Mouse (Mus musculus) MEL (cell line): ENCODE data around the gene 2010300C02Rik. TPM values are rescaled to one million over a fixed set of nuclear protein-coding genes. Genes with fewer than 3 reads are reported as not detected.

Source experiments
- DNase-seq: peaks from one replicate; pipeline ENCODE4 v3.0.0; 2011; ENCODE audit warnings: low read depth, low spot score
- H3K27ac ChIP-seq: 2 replicates; pipeline ENCODE4 v1.5.1; 2012; ENCODE audit warnings: low read depth, mild to moderate bottlenecking, control low read depth, low read length, moderate library complexity; ENCODE audit not compliant: control insufficient read depth
- H3K27me3 ChIP-seq, 2 experiments: fragments of 150-350 bp in 1 of 2; sonication (generic) in 1 of 2; 2 replicates each; pipeline ENCODE4 v1.6.1; 2012; ENCODE audit warnings: low read length in 2 of 2, mild to moderate bottlenecking in 2 of 2, improper control_type of control experiment in 1 of 2, moderate library complexity in 1 of 2; ENCODE audit not compliant: insufficient read depth in 2 of 2, control insufficient read depth in 1 of 2
- H3K36me3 ChIP-seq, 2 experiments: 2 replicates each; pipeline ENCODE4 v1.6.1; 2012 to 2014; ENCODE audit warnings: low read length in 2 of 2, improper control_type of control experiment in 1 of 2, inconsistent platforms in 1 of 2, mild to moderate bottlenecking in 1 of 2; ENCODE audit not compliant: insufficient read depth in 2 of 2, control insufficient read depth in 1 of 2
- H3K4me1 ChIP-seq, 2 experiments: fragments of 150-350 bp in 1 of 2; sonication (generic) in 1 of 2; 2 replicates each; pipeline ENCODE4 v1.6.1; 2012; ENCODE audit warnings: low read length in 2 of 2, improper control_type of control experiment in 1 of 2, mild to moderate bottlenecking in 1 of 2; ENCODE audit not compliant: insufficient read depth in 2 of 2, control insufficient read depth in 1 of 2
- H3K4me3 ChIP-seq, 2 experiments: fragments of 150-350 bp in 1 of 2; sonication (generic) in 1 of 2; 2 replicates each; pipeline ENCODE4 v1.5.1; 2012; ENCODE audit warnings: low read depth in 2 of 2, low read length in 2 of 2, mild to moderate bottlenecking in 2 of 2, moderate library complexity in 2 of 2, control low read depth in 1 of 2, improper control_type of control experiment in 1 of 2; ENCODE audit not compliant: control insufficient read depth in 1 of 2, insufficient read depth in 1 of 2
- H3K79me2 ChIP-seq: 2 replicates; pipeline ENCODE4 v1.6.1; 2012; ENCODE audit warnings: mild to moderate bottlenecking, low read length, moderate library complexity; ENCODE audit not compliant: control insufficient read depth, poor library complexity, insufficient read depth
- H3K9ac ChIP-seq: 2 replicates; pipeline ENCODE4 v1.6.1; 2012; ENCODE audit warnings: low read depth, mild to moderate bottlenecking, control low read depth, low read length, moderate library complexity; ENCODE audit not compliant: control insufficient read depth, poor library complexity, severe bottlenecking
- H3K9me3 ChIP-seq: fragments of 150-350 bp; sonication (generic); replicated peaks from 2 replicates; pipeline ENCODE4 v1.6.1; 2012; ENCODE audit warnings: mild to moderate bottlenecking, low read length, improper control_type of control experiment, moderate library complexity; ENCODE audit not compliant: insufficient read depth
- CHD1 ChIP-seq: IDR thresholded peaks from 2 replicates; pipeline ENCODE4 v1.6.1; 2012; ENCODE audit warnings: low read depth, mild to moderate bottlenecking, inconsistent platforms, low read length, improper control_type of control experiment
- E2F4 ChIP-seq: IDR thresholded peaks from 2 replicates; pipeline ENCODE4 v1.6.1; 2011; ENCODE audit warnings: low read depth, low read length, improper control_type of control experiment, borderline replicate concordance
- ETS1 ChIP-seq: IDR thresholded peaks from 2 replicates; pipeline ENCODE4 v1.6.1; 2012; ENCODE audit warnings: low read depth, mild to moderate bottlenecking, inconsistent platforms, low read length, improper control_type of control experiment, moderate library complexity
- GABPA ChIP-seq: IDR thresholded peaks from 2 replicates; pipeline ENCODE4 v1.6.1; 2012; ENCODE audit warnings: low read depth, mild to moderate bottlenecking, inconsistent platforms, low read length, improper control_type of control experiment, moderate library complexity
- GATA1 ChIP-seq: IDR thresholded peaks from 2 replicates; pipeline ENCODE4 v1.6.1; 2011; ENCODE audit warnings: low read depth, low read length, improper control_type of control experiment
- HCFC1 ChIP-seq: IDR thresholded peaks from 2 replicates; pipeline ENCODE4 v1.6.1; 2012; ENCODE audit warnings: low read depth, mild to moderate bottlenecking, inconsistent platforms, low read length, improper control_type of control experiment, moderate library complexity
- JUND ChIP-seq: IDR thresholded peaks from 2 replicates; pipeline ENCODE4 v1.6.1; 2011; ENCODE audit warnings: low read depth, mild to moderate bottlenecking, improper control_type of control experiment, low read length
- KAT2A ChIP-seq: conservative IDR thresholded peaks from 2 replicates; pipeline ENCODE4 v1.6.1; 2012; ENCODE audit warnings: low read depth, low read length, improper control_type of control experiment, inconsistent platforms
- MAFK ChIP-seq: IDR thresholded peaks from 2 replicates; pipeline ENCODE4 v1.6.1; 2011; ENCODE audit warnings: low read depth, mild to moderate bottlenecking, low read length, improper control_type of control experiment, borderline replicate concordance
- MAZ ChIP-seq: IDR thresholded peaks from 2 replicates; pipeline ENCODE4 v1.6.1; 2012; ENCODE audit warnings: low read depth, mild to moderate bottlenecking, inconsistent platforms, low read length, improper control_type of control experiment
- MEF2A ChIP-seq: IDR thresholded peaks from 2 replicates; pipeline ENCODE4 v1.6.1; 2014; ENCODE audit warnings: low read depth, mild to moderate bottlenecking, inconsistent platforms, low read length, improper control_type of control experiment; ENCODE audit not compliant: poor library complexity, insufficient replicate concordance, severe bottlenecking; ENCODE audit errors: extremely low read depth
- MYB ChIP-seq: IDR thresholded peaks from 2 replicates; pipeline ENCODE4 v1.6.1; 2011; ENCODE audit warnings: mild to moderate bottlenecking, low read depth, low read length, improper control_type of control experiment
- MYC ChIP-seq: IDR thresholded peaks from 2 replicates; pipeline ENCODE4 v1.6.1; 2011; ENCODE audit warnings: low read depth, mild to moderate bottlenecking, low read length, improper control_type of control experiment, moderate library complexity
- NELFE ChIP-seq: IDR thresholded peaks from 2 replicates; pipeline ENCODE4 v1.6.1; 2011; ENCODE audit warnings: low read depth, low read length, improper control_type of control experiment
- POLR2A ChIP-seq, 2 experiments: IDR thresholded peaks; 2 replicates each; pipeline ENCODE4 v1.6.1; 2011 to 2012; ENCODE audit warnings: low read length in 2 of 2, mild to moderate bottlenecking in 2 of 2, control low read depth in 1 of 2, improper control_type of control experiment in 1 of 2, low read depth in 1 of 2, moderate library complexity in 1 of 2; ENCODE audit not compliant: control insufficient read depth in 1 of 2, insufficient read depth in 1 of 2, poor library complexity in 1 of 2
- POLR2AphosphoS2 ChIP-seq: IDR thresholded peaks from 2 replicates; pipeline ENCODE4 v1.6.1; 2011; ENCODE audit warnings: low read length, improper control_type of control experiment
- POLR2AphosphoS5 ChIP-seq: IDR thresholded peaks from 2 replicates; pipeline ENCODE4 v1.6.1; 2012; ENCODE audit warnings: low read depth, borderline replicate concordance, mild to moderate bottlenecking, inconsistent platforms, low read length, moderate library complexity, mixed read lengths
- RAD21 ChIP-seq: IDR thresholded peaks from 2 replicates; pipeline ENCODE4 v1.6.1; 2011; ENCODE audit warnings: mild to moderate bottlenecking, low read depth, low read length, improper control_type of control experiment
- SIN3A ChIP-seq: IDR thresholded peaks from 2 replicates; pipeline ENCODE4 v1.6.1; 2012; ENCODE audit warnings: low read length, improper control_type of control experiment, inconsistent platforms
- TBP ChIP-seq: IDR thresholded peaks from 2 replicates; pipeline ENCODE4 v1.8.0; 2011; ENCODE audit warnings: low read depth, low read length, improper control_type of control experiment
- TCF12 ChIP-seq: IDR thresholded peaks from 2 replicates; pipeline ENCODE4 v1.6.1; 2014; ENCODE audit warnings: low read depth, mild to moderate bottlenecking, inconsistent platforms, low read length, improper control_type of control experiment, moderate library complexity
- ZMIZ1 ChIP-seq: IDR thresholded peaks from 2 replicates; pipeline ENCODE4 v1.6.1; 2012; ENCODE audit warnings: low read depth, mild to moderate bottlenecking, inconsistent platforms, low read length, improper control_type of control experiment, moderate library complexity
- ZNF384 ChIP-seq: IDR thresholded peaks from 2 replicates; pipeline ENCODE4 v1.6.1; 2012; ENCODE audit warnings: low read depth, mild to moderate bottlenecking, inconsistent platforms, low read length, improper control_type of control experiment
- polyA plus RNA-seq, 2 experiments: library from polyadenylated mRNA; stranded (reverse) in 1 of 2; unstranded in 1 of 2; fragments of >175 nt in 1 of 2; fragments of >200 nt in 1 of 2; gene quantifications; 2 replicates each; pipeline versions ENCODE4 v1.2.1 to v1.2.4; 2012; ENCODE audit warnings: low replicate concordance in 2 of 2, low read depth in 1 of 2; ENCODE audit not compliant: insufficient read length in 2 of 2, insufficient read depth in 1 of 2, missing spikeins in 1 of 2
- total RNA-seq: library from RNA; depleted of rRNA; stranded (reverse); fragments of 300-350 nt; gene quantifications from 2 replicates; pipeline ENCODE4 v1.2.3, GENCODE M21; 2012

2010300C02Rik gene
- total and polyA plus RNA-seq, 3 experiments, result not detected

- TF ChIP-seq CHD1, result no peak
- TF ChIP-seq POLR2AphosphoS2, result no peak
- peak; percentile 82 for TF ChIP-seq TCF12
- no peak for TF ChIP-seq ZNF384
Observed at GRCm38 (mm10) chr1:37585809-37586480, 133.9 kb downstream of the 2010300C02Rik start (continued).

GRCm38 (mm10) chr1:37583795-37584464, 136.0 kb downstream of the 2010300C02Rik start:
- H3K4me1 ChIP-seq, result peaks cover 0 to 3% of the 10 kb centered on the region in 2 experiments; a peak in 1 of 4 replicates
- no peak for DNase-seq
- H3K9ac ChIP-seq, result no peak overlapping the region
- H3K36me3 ChIP-seq, result peaks cover 0 to 2% of the 10 kb centered on the region in 2 experiments; a peak in 1 of 4 replicates
- no peak for TF ChIP-seq JUND
- TF ChIP-seq TBP, result no peak
- TF ChIP-seq ZMIZ1, result no peak
- TF ChIP-seq MYB, result no peak
- no peak for TF ChIP-seq POLR2A (IDR thresholded peaks at IDR 0.05; ENCODE audit: control insufficient read depth in 1 of 2, insufficient read depth in 1 of 2, low read depth in 1 of 2, low read length in 2 of 2, poor library complexity in 1 of 2)
- TF ChIP-seq, all 39 proteins: peak for 0
- H3K27me3 ChIP-seq, result peaks cover 2% of the 10 kb centered on the region in 2 experiments; a peak in 3 of 4 replicates
- no peak overlapping the region for H3K27ac ChIP-seq
- H3K79me2 ChIP-seq, result no peaks in the 10 kb centered on the region
- no peaks in the 10 kb centered on the region for H3K9me3 ChIP-seq
- H3K4me3 ChIP-seq, result no peak overlapping the region

GRCm38 (mm10) chr1:37583167-37583566, 136.7 kb downstream of the 2010300C02Rik start:
- Histone ChIP-seq H3K27me3 (peaks cover 2% of the 10 kb centered on the region in 2 experiments; a peak in 3 of 4 replicates), H3K4me3 (no peak overlapping the region)

GRCm38 (mm10) chr1:37579686-37580085, 140.2 kb downstream of the 2010300C02Rik start:
- Histone ChIP-seq H3K27me3 (peaks cover 5 to 10% of the 10 kb centered on the region in 2 experiments), H3K9me3 (no peaks in the 10 kb centered on the region), H3K4me1 (no peaks in the 10 kb centered on the region), H3K36me3 (no peaks in the 10 kb centered on the region), H3K9ac (no peak overlapping the region), H3K4me3 (no peak overlapping the region), H3K27ac (no peak overlapping the region), H3K79me2 (no peaks in the 10 kb centered on the region)
- no peak for DNase-seq
- no peak for TF ChIP-seq SIN3A
- no peak for TF ChIP-seq ZNF384
- no peak for TF ChIP-seq MYB
- no peak for TF ChIP-seq TBP
- TF ChIP-seq MYC, result no peak
- TF ChIP-seq HCFC1, result no peak
- TF ChIP-seq E2F4, result no peak
- no peak for TF ChIP-seq RAD21
- no peak for TF ChIP-seq KAT2A
- TF ChIP-seq MAZ, result no peak
- no peak for TF ChIP-seq NELFE
- no peak for TF ChIP-seq GABPA
- TF ChIP-seq MEF2A, result no peak
- no peak for TF ChIP-seq MAFK
- no peak for TF ChIP-seq ZMIZ1
- no peak for TF ChIP-seq ETS1

More at GRCm38 (mm10) chr1:37583167-37583566, 136.7 kb downstream of the 2010300C02Rik start:
- Histone ChIP-seq H3K79me2 (no peaks in the 10 kb centered on the region), H3K9ac (no peak overlapping the region), H3K9me3 (no peaks in the 10 kb centered on the region), H3K27ac (no peak overlapping the region), H3K36me3 (peaks cover 0 to 2% of the 10 kb centered on the region in 2 experiments; a peak in 1 of 4 replicates)
- DNase-seq, result no peak
- no peak for TF ChIP-seq GATA1
- TF ChIP-seq POLR2AphosphoS5, result peak; percentile 56; the same call in 1 of the 2 replicates
- TF ChIP-seq, all 39 proteins: peak for 1
- peaks cover 0 to 3% of the 10 kb centered on the region in 2 experiments; a peak in 1 of 4 replicates for H3K4me1 ChIP-seq
